Mouse (Mus musculus): ENCODE measurements around the gene Pelo. TPM values are rescaled to one million over a fixed set of nuclear protein-coding genes. Genes with fewer than 3 reads are reported as not detected.

The Pelo gene
- polyA plus RNA-seq, 1 experiment, result 26.7 TPM

DNA sequence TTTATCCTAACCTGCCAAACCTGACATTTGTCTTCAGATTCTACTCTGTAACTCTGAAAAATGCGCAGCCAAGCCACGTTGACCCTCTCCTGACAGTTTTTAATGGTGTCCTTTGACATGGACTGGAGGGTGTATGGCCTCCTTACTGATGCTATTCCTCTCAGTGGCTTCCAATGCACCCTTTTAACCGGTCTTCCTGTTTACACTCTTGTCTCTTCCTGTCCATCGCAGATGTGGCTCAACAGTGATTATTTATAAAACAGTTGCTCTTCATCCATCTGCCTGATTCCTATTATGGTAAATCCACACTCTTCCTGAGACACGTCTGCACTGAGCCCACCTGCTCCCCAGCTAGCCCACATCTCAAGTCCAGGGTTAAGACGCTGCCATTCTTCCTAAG, 4.0 kb downstream of the Pelo start:
- H3K9ac ChIP-seq (ENCODE audit: low read depth, poor library complexity, severe bottlenecking), result no peak overlapping the region
- TF ChIP-seq POLR2A (IDR thresholded peaks at IDR 0.05; ENCODE audit: insufficient read depth, low read length), result no peak
- TF ChIP-seq CTCF (IDR thresholded peaks at IDR 0.05; ENCODE audit: low read depth, low read length), result no peak
- TF ChIP-seq EP300 (IDR thresholded peaks at IDR 0.05; ENCODE audit: insufficient read depth, low read depth, low read length), result no peak
- H3K27me3 ChIP-seq (ENCODE audit: control insufficient read depth, insufficient read depth, low read length, poor library complexity, severe bottlenecking), result no peaks in the 10 kb centered on the region
- H3K27ac ChIP-seq (ENCODE audit: insufficient read depth, low read length), result no peak overlapping the region
- no peak overlapping the region for H3K4me3 ChIP-seq (ENCODE audit: low read depth, low read length)
- H3K36me3 ChIP-seq (ENCODE audit: control insufficient read depth, insufficient read depth, low read length, poor library complexity, severe bottlenecking), result peaks cover 11% of the 10 kb centered on the region
- H3K9me3 ChIP-seq (replicated peaks; ENCODE audit: control insufficient read depth, insufficient read depth, low read length, poor library complexity, severe bottlenecking), result peaks cover 8% of the 10 kb centered on the region; the same call in 1 of the 2 replicates
- H3K4me1 ChIP-seq (ENCODE audit: control insufficient read depth, insufficient read depth, low read length), result no peaks in the 10 kb centered on the region

DNA sequence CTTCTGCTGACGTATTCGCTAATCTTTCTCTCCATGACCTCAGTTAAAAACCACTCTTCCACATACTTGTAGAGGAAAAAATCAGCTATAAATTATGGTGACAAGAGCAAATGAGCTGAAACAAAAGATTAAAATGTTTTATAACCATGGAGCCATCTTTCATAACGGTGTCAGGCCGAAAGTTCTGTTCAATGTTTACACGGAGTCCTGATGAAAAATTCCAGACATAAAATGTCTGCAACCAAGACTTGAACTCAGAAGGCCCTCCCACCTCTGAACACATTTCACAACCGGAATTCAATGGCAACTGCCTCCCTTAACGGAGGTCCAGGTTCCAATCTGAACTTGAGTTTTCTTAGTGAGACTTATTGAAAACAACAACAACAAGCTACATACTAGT, 7.6 kb downstream of the Pelo start:
- Histone ChIP-seq H3K9ac (ENCODE audit: low read depth, poor library complexity, severe bottlenecking) (no peak overlapping the region), H3K4me3 (ENCODE audit: low read depth, low read length) (no peak overlapping the region), H3K36me3 (ENCODE audit: control insufficient read depth, insufficient read depth, low read length, poor library complexity, severe bottlenecking) (no peaks in the 10 kb centered on the region; the same call in 1 of the 2 replicates), H3K27me3 (ENCODE audit: control insufficient read depth, insufficient read depth, low read length, poor library complexity, severe bottlenecking) (no peaks in the 10 kb centered on the region), H3K9me3 (replicated peaks; ENCODE audit: control insufficient read depth, insufficient read depth, low read length, poor library complexity, severe bottlenecking) (peaks cover 8% of the 10 kb centered on the region; the same call in 1 of the 2 replicates), H3K27ac (ENCODE audit: insufficient read depth, low read length) (no peak overlapping the region), H3K4me1 (ENCODE audit: control insufficient read depth, insufficient read depth, low read length) (peaks cover under 1% of the 10 kb centered on the region)
- no peak for TF ChIP-seq EP300 (IDR thresholded peaks at IDR 0.05; ENCODE audit: insufficient read depth, low read depth, low read length)
- TF ChIP-seq CTCF (IDR thresholded peaks at IDR 0.05; ENCODE audit: low read depth, low read length), result no peak
- TF ChIP-seq POLR2A (IDR thresholded peaks at IDR 0.05; ENCODE audit: insufficient read depth, low read length), result no peak

DNA sequence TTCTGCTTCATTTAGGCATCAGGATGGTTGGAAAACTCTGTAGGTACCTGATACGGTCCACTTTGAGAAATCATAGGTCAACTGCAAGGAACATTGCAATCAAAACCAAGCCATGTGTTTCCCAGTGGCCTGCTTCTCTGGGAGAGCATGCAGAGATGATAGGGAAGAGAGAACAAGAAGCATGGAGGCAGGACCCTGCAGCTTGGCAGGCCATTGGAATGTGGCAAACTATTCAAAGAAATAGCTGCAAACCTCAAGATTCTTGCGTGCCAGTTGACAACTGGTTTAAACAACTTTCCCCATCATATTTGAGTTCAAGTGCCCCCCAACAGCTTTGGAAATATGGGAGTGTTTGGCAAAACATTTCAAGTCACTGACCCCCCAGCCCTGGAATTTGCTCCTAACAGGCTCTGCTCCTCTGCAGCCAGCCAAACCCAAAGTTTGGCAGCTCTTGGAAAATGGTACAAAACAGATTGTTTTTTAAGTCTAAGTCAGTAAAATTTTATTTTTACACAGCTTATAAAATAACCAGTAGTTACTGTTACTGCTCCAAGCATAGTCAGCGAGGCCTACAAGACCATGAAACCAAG, 9.9 kb downstream of the Pelo start:
- no peak overlapping the region for H3K9ac ChIP-seq (ENCODE audit: low read depth, poor library complexity, severe bottlenecking)
- H3K9me3 ChIP-seq (replicated peaks; ENCODE audit: control insufficient read depth, insufficient read depth, low read length, poor library complexity, severe bottlenecking), result peaks cover 8% of the 10 kb centered on the region; the same call in 1 of the 2 replicates
- no peak overlapping the region for H3K27ac ChIP-seq (ENCODE audit: insufficient read depth, low read length)
- H3K36me3 ChIP-seq (ENCODE audit: control insufficient read depth, insufficient read depth, low read length, poor library complexity, severe bottlenecking), result no peaks in the 10 kb centered on the region
- peaks cover 3% of the 10 kb centered on the region for H3K4me1 ChIP-seq (ENCODE audit: control insufficient read depth, insufficient read depth, low read length)
- TF ChIP-seq EP300 (IDR thresholded peaks at IDR 0.05; ENCODE audit: insufficient read depth, low read depth, low read length), result no peak
- no peak for TF ChIP-seq POLR2A (IDR thresholded peaks at IDR 0.05; ENCODE audit: insufficient read depth, low read length)
- H3K4me3 ChIP-seq (ENCODE audit: low read depth, low read length), result no peak overlapping the region
- no peaks in the 10 kb centered on the region for H3K27me3 ChIP-seq (ENCODE audit: control insufficient read depth, insufficient read depth, low read length, poor library complexity, severe bottlenecking)

DNA sequence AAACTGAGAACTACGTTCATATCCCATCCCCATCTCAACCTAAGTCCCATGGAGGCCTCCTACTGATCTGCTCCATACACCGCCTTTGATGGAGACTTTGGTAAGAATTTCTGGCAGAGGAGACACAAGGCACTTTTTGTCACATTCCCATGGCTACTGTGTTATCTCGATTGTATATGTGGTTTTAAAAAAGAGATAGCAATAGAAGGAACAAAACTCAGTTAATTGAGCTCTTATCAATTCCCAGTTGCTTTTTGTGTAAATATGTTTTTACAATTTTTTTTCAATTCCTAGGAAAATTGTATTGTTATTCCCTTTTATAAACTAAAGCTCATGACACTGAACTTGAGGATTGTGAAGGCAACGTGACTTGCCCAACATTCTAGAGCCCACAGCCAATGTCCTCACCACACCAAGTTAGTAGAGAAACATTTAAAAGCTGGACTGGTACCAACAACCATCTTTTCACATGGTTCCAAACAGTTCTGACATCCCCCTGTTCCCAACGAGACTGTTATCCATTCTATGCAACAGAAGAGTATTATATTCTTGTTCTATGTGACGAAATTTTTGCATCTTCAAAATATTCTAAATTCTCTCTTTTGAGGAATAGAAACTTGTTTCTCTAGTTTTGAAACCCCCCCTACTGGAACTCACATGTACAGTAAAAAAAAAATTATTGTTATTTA, 10.8 kb downstream of the Pelo start:
- no peaks in the 10 kb centered on the region for H3K27me3 ChIP-seq (ENCODE audit: control insufficient read depth, insufficient read depth, low read length, poor library complexity, severe bottlenecking)
- no peak overlapping the region for H3K9ac ChIP-seq (ENCODE audit: low read depth, poor library complexity, severe bottlenecking)
- TF ChIP-seq CTCF (IDR thresholded peaks at IDR 0.05; ENCODE audit: low read depth, low read length) (no peak), POLR2A (IDR thresholded peaks at IDR 0.05; ENCODE audit: insufficient read depth, low read length) (no peak), EP300 (IDR thresholded peaks at IDR 0.05; ENCODE audit: insufficient read depth, low read depth, low read length) (no peak)
- no peak overlapping the region for H3K27ac ChIP-seq (ENCODE audit: insufficient read depth, low read length)
- no peak overlapping the region for H3K4me3 ChIP-seq (ENCODE audit: low read depth, low read length)
- peaks cover 8% of the 10 kb centered on the region; the same call in 1 of the 2 replicates for H3K9me3 ChIP-seq (replicated peaks; ENCODE audit: control insufficient read depth, insufficient read depth, low read length, poor library complexity, severe bottlenecking)
- no peaks in the 10 kb centered on the region for H3K36me3 ChIP-seq (ENCODE audit: control insufficient read depth, insufficient read depth, low read length, poor library complexity, severe bottlenecking)
- peaks cover 3% of the 10 kb centered on the region for H3K4me1 ChIP-seq (ENCODE audit: control insufficient read depth, insufficient read depth, low read length)

DNA sequence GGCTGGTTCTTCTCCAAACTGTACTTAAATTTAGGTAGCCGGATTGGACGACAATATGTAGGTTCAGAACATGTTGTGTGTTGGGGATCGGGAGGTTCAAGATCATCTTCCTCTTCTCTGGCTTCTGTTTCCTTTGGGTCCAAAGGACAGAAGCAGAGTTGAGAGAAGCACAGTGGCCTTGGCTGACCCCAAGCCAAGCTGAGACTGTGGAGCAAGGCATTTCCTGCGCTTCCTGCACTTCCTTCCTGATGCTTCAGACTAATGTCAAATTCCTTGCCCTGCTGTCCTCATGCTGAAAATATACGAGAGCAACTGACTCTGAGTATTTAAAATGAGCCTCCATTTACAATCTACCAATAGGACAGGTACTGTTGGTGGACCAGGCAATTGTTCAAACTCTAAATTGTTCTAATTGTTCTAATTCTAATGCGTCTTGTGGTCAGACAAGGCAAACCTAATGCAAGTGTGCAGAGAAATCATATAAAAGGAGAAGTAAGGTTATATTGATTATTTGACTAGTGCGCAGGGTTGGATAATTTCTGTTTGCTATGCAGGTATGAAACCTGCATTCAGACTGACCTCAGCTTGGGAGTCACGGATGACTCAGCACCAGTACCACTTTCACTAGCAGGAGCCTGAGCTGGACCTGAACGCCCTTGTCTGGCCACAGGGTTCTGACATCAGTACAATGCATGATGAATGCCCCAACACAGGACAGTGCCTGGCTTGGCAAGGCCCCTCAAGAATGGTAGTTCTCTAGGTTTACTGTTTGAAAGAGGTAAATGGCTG, 12.4 kb downstream of the Pelo start:
- Histone ChIP-seq H3K27me3 (ENCODE audit: control insufficient read depth, insufficient read depth, low read length, poor library complexity, severe bottlenecking) (no peaks in the 10 kb centered on the region), H3K27ac (ENCODE audit: insufficient read depth, low read length) (no peak overlapping the region), H3K9ac (ENCODE audit: low read depth, poor library complexity, severe bottlenecking) (no peak overlapping the region), H3K4me3 (ENCODE audit: low read depth, low read length) (no peak overlapping the region), H3K4me1 (ENCODE audit: control insufficient read depth, insufficient read depth, low read length) (peaks cover 3% of the 10 kb centered on the region), H3K9me3 (replicated peaks; ENCODE audit: control insufficient read depth, insufficient read depth, low read length, poor library complexity, severe bottlenecking) (peaks cover 3% of the 10 kb centered on the region; the same call in 1 of the 2 replicates), H3K36me3 (ENCODE audit: control insufficient read depth, insufficient read depth, low read length, poor library complexity, severe bottlenecking) (no peaks in the 10 kb centered on the region)
- TF ChIP-seq POLR2A (IDR thresholded peaks at IDR 0.05; ENCODE audit: insufficient read depth, low read length) (no peak), CTCF (IDR thresholded peaks at IDR 0.05; ENCODE audit: low read depth, low read length) (no peak), EP300 (IDR thresholded peaks at IDR 0.05; ENCODE audit: insufficient read depth, low read depth, low read length) (no peak)
